Mouse (Mus musculus) midbrain, embryonic 14.5 days (tissue): ENCODE results near the gene Eif4e3. TPM values are rescaled to one million over a fixed set of nuclear protein-coding genes. Genes with fewer than 3 reads are reported as not detected.

Source experiments
- ATAC-seq: fragments of 200-750 bp; cut with Nextera tagmentation; 2 replicates; pipeline ENCODE4 v1.8.0; 2017; ENCODE audit warnings: moderate number of reproducible peaks, moderate library complexity; ENCODE audit not compliant: low FRiP score, low TSS enrichment
- DNase-seq: peaks from one replicate; pipeline ENCODE4 v3.0.0-alpha.2; 2015
- H3K27ac ChIP-seq: fragments of 300-500 bp; sonication (generic); replicated peaks from 2 replicates; pipeline ENCODE4 v1.5.1; 2014; ENCODE audit warnings: mild to moderate bottlenecking, low read depth, low read length, moderate library complexity
- H3K27me3 ChIP-seq: fragments of 300-500 bp; sonication (generic); 2 replicates; pipeline ENCODE4 v1.6.1; 2014; ENCODE audit warnings: low read length, control low read depth, mixed read lengths; ENCODE audit not compliant: control insufficient read depth, insufficient read depth
- H3K36me3 ChIP-seq: fragments of 300-500 bp; sonication (generic); 2 replicates; pipeline ENCODE4 v1.6.1; 2014; ENCODE audit warnings: low read length, control low read depth; ENCODE audit not compliant: control insufficient read depth, insufficient read depth
- H3K4me1 ChIP-seq: fragments of 300-500 bp; sonication (generic); 2 replicates; pipeline ENCODE4 v1.6.1; 2014; ENCODE audit warnings: mild to moderate bottlenecking, antibody characterized with exemption, low read length, control low read depth; ENCODE audit not compliant: control insufficient read depth, insufficient read depth
- H3K4me2 ChIP-seq: fragments of 300-500 bp; sonication (generic); 2 replicates; pipeline ENCODE4 v1.6.1; 2014; ENCODE audit warnings: mild to moderate bottlenecking, low read length, moderate library complexity
- H3K4me3 ChIP-seq: fragments of 300-500 bp; sonication (generic); replicated peaks from 2 replicates; pipeline ENCODE4 v1.5.1; 2014; ENCODE audit warnings: low read depth, low read length
- H3K9ac ChIP-seq: fragments of 300-500 bp; sonication (generic); replicated peaks from 2 replicates; pipeline ENCODE4 v1.6.1; 2014; ENCODE audit warnings: mild to moderate bottlenecking, low read length, moderate library complexity
- H3K9me3 ChIP-seq: fragments of 300-500 bp; sonication (generic); 2 replicates; pipeline ENCODE4 v1.6.1; 2016; ENCODE audit warnings: low read length, control low read depth, mixed read lengths; ENCODE audit not compliant: control insufficient read depth
- WGBS: fragments of 180-500 bp; shearing (Covaris S2); extraction: QIAGEN DNeasy Blood & Tissue Kit; methylation state at CpG from one replicate; pipeline ENCODE4 v1.1.7; 2014; 5-methylcytosine and 5-hydroxymethylcytosine counted together
- polyA plus RNA-seq: library from polyadenylated mRNA; unstranded; fragments of >200 nt; fragmentation: Nextera tagmentation; extraction: Ambion mirVana; gene quantifications from 2 replicates; pipeline ENCODE4 v1.2.1, GENCODE M21; 2014

Gene Eif4e3
- 7.4 and 7.8 TPM in 2 replicates for polyA plus RNA-seq

DNA sequence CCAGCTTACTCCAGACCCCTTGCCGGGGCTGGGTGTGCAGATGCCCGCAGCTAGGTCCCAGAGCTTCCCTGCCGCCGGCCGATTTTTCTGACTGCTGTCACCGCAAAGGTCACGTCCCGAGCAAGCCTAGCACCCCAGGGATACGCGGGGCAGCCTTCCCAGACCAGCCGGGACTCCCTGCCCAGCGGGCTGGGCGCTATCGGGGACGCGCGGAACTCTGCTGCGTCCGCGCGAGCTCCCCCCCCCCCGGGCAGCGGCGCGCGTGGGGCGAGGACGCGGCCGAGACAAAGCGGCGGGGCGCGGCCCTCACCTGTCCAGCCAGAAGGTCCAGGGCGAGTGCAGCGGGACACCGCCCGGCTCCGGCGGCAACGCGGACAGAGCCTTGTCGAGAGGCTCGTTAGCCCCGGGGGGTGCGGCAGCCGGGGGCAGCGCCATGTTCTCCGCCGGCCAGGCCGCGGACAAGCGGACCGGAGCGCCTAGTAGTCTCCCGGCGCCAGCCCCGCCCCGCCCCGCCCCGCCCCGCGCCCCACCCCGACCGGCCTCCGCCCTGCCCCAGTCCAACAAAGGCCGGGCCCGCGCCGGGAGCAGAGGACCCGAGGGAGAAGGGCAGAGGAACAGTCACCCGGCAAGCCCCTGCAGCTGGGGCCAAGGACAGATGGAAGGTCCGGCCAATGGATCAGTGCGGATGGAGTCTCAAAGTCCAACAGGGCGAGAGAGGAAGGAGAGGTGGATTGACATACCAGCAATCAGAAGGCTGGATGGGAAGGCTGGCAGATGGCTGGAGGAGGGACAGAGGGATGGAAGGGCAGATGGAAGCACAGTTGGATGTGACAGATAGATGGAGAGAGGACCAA is at the start of gene Eif4e3, which contains the start of gene Gm20696:
TSS of gene Eif4e3 (minus strand) at position 454 of the 854 bp plus-strand sequence.
TSS of gene Gm20696 (minus strand) at position 480 of the 854 bp plus-strand sequence.
- Histone ChIP-seq H3K9me3 (no peaks in the 10 kb centered on the region), H3K27me3 (peaks cover 3% of the 10 kb centered on the region; the same call in 1 of the 2 replicates), H3K4me3 (peak within 1 kb of the TSS; percentile 70), H3K27ac (peak within 1 kb of the TSS; percentile 72), H3K36me3 (no peaks in the 10 kb centered on the region), H3K9ac (peak within 1 kb of the TSS; percentile 86), H3K4me1 (peaks cover 51% of the 10 kb centered on the region), H3K4me2 (peak within 1 kb of the TSS; percentile 97)
- peak; percentile 61 for DNase-seq
- under 1% methylated on average over 66 of the region's 75 CpGs for WGBS
- peak; percentile 59 for ATAC-seq

DNA sequence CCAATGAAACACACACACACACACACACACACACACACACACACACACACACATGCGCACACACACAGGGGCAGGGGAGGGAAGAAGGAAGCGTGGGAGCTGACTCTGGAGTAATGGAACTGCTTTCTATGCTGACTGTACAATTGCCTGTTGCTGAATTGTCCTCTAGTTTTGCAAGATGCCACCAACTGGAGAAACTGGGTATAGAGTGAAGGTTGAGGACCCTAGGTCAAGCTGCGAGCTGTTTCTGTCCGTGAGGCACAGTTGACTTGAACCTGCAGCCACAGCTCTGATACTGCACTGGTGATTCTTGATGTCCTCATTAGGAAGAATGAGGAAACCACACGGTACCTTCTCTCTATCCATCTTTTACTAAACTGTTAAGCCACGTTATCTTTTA is 49.3 kb upstream of the Eif4e3 start:
- Histone ChIP-seq H3K27me3 (no peaks in the 10 kb centered on the region), H3K9ac (no peak overlapping the region), H3K9me3 (no peaks in the 10 kb centered on the region), H3K4me3 (no peak overlapping the region), H3K4me1 (no peaks in the 10 kb centered on the region), H3K36me3 (no peaks in the 10 kb centered on the region), H3K4me2 (no peak overlapping the region), H3K27ac (no peak overlapping the region)
- no peak for DNase-seq
- ATAC-seq = no peak
- 75% methylated on average over 6 of the region's 6 CpGs for WGBS

DNA sequence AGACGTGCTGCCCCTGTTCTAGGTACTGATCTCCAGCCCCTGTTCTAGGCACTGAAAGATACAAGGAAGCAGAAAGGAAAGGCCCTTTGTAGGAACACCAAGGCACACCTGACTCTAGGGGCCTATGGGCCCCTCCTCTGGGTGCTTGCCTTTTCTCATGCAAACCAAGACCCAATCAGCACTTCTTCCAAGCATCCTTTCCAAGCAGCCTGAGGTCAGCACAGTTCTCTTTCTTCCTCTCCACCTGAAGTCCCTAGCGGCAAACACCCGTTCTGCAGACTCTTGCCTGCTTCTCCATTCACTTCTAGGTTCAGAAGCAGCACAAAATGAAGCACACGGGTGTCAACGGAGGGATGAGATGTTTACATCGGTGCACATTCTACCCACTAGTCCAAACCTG is 48.6 kb upstream of the Eif4e3 start:
- DNase-seq (no peak), ATAC-seq (no peak)
- H3K27ac ChIP-seq = no peak overlapping the region
- H3K36me3 ChIP-seq = no peaks in the 10 kb centered on the region
- H3K27me3 ChIP-seq = no peaks in the 10 kb centered on the region
- H3K9me3 ChIP-seq = no peaks in the 10 kb centered on the region
- no peaks in the 10 kb centered on the region for H3K4me1 ChIP-seq
- 71% methylated on average over 6 of the region's 6 CpGs for WGBS
- no peak overlapping the region for H3K9ac ChIP-seq
- no peak overlapping the region for H3K4me2 ChIP-seq
- H3K4me3 ChIP-seq = no peak overlapping the region

DNA sequence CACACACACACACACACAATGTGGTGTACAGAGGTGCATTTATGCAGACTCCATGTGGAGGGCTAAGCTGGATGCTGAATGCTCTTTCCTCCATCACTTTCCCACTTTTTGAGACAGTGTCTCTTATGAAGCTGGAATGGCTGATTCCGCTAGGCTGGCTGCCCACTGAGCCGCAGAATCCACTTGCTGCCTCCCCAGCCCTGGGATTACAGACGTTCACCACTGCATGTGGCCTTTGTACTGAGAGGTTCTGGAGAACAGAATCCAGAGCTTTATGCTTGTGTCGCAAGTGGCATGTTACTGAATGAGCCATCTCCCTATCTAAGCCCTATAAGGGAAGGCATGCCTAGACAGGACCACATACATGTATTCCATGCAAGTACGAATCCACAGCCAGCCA is 46.7 kb upstream of the Eif4e3 start:
- ATAC-seq (no peak), DNase-seq (no peak)
- Histone ChIP-seq H3K4me3 (no peak overlapping the region), H3K27ac (no peak overlapping the region), H3K4me1 (no peaks in the 10 kb centered on the region), H3K9me3 (no peaks in the 10 kb centered on the region), H3K4me2 (no peak overlapping the region), H3K36me3 (no peaks in the 10 kb centered on the region), H3K9ac (no peak overlapping the region), H3K27me3 (no peaks in the 10 kb centered on the region)
- WGBS = 60% methylated on average over 5 of the region's 5 CpGs

DNA sequence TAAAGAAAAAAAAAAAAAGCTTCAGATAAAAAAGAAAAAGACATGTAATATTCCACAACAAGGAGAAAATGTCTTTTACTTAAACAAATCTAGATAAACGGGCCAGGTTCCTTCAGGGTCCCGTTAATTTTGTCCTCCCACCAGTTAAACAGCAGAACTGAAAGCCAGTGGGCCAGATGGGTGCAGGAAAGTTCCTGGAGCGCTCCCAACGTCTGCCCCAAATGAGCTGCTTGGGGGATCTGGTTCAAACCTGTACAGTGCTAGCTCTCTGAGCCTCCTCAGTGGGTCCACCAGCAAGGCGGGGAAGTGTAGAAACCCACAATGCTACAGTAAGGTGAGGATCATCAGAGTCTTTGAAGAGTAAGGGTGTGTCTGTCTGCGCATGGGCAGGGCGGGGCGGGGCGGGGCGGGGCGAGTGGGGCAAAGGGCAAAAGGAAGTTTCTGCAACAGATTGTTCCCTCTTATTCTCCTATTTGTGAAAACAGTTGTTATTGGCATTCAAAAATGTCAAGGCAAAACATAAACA is 45.1 kb upstream of the Eif4e3 start:
- no peaks in the 10 kb centered on the region for H3K4me1 ChIP-seq
- H3K9me3 ChIP-seq = no peaks in the 10 kb centered on the region
- no peaks in the 10 kb centered on the region for H3K27me3 ChIP-seq
- H3K4me2 ChIP-seq = no peak overlapping the region
- H3K27ac ChIP-seq = no peak overlapping the region
- no peaks in the 10 kb centered on the region for H3K36me3 ChIP-seq
- H3K4me3 ChIP-seq = no peak overlapping the region
- no peak overlapping the region for H3K9ac ChIP-seq
- no peak for ATAC-seq
- DNase-seq = no peak
- WGBS = 76% methylated on average over 11 of the region's 11 CpGs

DNA sequence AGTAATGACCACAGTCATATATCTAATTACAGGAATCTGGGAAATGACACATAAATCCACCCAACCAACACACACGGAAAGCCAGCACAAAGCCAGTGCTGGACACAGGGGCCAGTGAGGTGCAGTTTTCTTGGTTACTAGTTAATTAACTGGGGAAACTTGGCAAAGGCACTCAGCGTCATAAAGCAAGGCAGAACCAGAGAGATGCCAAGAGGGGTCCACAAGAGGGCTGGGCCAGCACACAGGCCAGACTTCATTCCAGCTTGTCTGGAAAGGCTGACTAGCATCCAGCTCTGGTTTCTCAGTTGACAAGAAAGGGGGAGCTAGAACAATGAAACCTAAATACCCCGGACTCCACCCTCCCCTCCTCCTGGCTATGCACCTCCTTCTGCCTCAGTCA is 33.9 kb upstream of the Eif4e3 start:
- ATAC-seq (no peak), DNase-seq (no peak)
- H3K9me3 ChIP-seq = no peaks in the 10 kb centered on the region
- 62% methylated on average over 3 of the region's 3 CpGs for WGBS
- H3K27me3 ChIP-seq = no peaks in the 10 kb centered on the region
- no peaks in the 10 kb centered on the region for H3K4me1 ChIP-seq
- H3K9ac ChIP-seq = no peak overlapping the region
- H3K27ac ChIP-seq = no peak overlapping the region
- H3K4me2 ChIP-seq = no peak overlapping the region
- H3K4me3 ChIP-seq = no peak overlapping the region
- H3K36me3 ChIP-seq = no peaks in the 10 kb centered on the region

DNA sequence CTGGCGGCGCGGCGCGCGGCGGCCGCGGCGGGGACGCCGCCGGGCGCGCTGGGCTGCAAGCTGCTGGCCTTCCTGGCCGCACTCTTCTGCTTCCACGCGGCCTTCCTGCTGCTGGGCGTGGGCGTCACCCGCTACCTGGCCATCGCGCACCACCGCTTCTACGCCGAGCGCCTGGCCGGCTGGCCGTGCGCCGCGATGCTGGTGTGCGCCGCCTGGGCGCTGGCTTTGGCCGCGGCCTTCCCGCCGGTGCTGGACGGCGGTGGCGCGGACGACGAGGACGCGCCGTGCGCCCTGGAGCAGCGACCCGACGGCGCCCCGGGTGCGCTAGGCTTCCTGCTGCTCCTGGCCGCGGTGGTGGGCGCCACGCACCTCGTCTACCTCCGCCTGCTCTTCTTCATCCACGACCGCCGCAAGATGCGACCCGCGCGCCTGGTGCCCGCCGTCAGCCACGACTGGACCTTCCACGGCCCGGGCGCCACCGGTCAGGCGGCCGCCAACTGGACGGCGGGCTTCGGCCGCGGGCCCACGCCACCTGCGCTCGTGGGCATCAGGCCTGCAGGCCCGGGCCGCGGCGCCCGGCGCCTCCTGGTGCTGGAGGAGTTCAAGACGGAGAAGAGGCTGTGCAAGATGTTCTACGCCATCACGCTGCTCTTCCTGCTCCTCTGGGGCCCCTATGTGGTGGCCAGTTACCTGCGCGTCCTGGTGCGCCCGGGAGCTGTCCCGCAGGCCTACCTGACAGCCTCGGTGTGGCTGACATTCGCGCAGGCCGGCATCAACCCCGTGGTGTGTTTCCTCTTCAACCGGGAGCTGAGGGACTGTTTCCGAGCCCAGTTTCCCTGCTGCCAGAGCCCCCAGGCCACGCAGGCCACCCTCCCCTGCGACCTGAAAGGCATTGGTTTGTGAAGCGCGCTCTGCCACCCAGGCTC is 26.6 kb upstream of the Eif4e3 start:
- peak; percentile 43; the same call in 1 of the 2 replicates for ATAC-seq
- Histone ChIP-seq H3K9ac (peak overlapping the region; percentile 82), H3K4me3 (peak overlapping the region; percentile 65), H3K4me2 (peak overlapping the region; percentile 86), H3K27me3 (peaks cover 23% of the 10 kb centered on the region; the same call in 1 of the 2 replicates), H3K4me1 (peaks cover 12% of the 10 kb centered on the region; the same call in 1 of the 2 replicates), H3K9me3 (no peaks in the 10 kb centered on the region), H3K27ac (peak overlapping the region; percentile 92), H3K36me3 (no peaks in the 10 kb centered on the region)
- peak; percentile 65 for DNase-seq
- WGBS = under 1% methylated on average over 103 of the region's 110 CpGs

DNA sequence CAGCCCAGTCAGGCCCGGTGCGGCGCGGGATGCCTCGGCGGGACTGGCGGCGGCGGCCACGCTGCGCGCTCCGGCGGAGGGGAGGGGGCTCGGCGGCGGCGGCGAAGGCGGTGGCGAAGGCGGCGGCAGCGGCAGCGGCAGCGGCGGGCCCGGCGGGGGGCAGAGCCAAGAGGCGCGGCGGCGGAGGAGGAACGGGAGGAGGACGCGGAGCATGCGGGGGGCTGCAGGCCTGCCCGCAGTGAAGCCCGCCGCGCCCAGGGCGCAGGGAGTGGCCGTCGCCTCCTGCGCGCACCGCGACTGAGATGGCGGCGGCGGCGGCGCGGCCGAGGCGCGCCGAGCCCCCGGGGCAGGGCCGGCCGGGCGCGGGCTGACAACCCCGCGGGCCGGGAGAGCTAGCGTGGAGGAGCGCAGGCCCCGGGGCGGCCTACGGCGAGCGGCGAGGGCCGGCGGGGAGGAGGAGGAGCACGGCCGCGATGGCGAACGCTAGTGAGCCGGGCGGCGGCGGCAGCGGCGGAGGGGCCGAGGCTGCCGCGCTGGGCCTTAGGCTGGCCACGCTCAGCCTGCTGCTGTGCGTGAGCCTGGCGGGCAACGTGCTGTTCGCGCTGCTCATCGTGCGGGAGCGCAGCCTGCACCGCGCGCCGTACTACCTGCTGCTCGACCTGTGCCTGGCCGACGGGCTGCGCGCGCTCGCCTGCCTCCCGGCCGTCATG is 25.8 kb upstream of the Eif4e3 start, which contains the start of gene Gpr27:
TSS of gene Gpr27 (plus strand) at position 474 of the 710 bp plus-strand sequence.
- Histone ChIP-seq H3K4me3 (peak within 1 kb of the TSS; percentile 65), H3K4me1 (peaks cover 12% of the 10 kb centered on the region; the same call in 1 of the 2 replicates), H3K4me2 (peak within 1 kb of the TSS; percentile 86), H3K27me3 (peaks cover 23% of the 10 kb centered on the region; the same call in 1 of the 2 replicates), H3K9me3 (no peaks in the 10 kb centered on the region), H3K36me3 (no peaks in the 10 kb centered on the region), H3K9ac (peak within 1 kb of the TSS; percentile 82), H3K27ac (peak within 1 kb of the TSS; percentile 92)
- ATAC-seq = peak; percentile 79
- DNase-seq = peak; percentile 77
- under 1% methylated on average over 92 of the region's 112 CpGs for WGBS
